Mouse (Mus musculus): Measurements from ENCODE around the gene Dmc1. TPM values are rescaled to one million over a fixed set of nuclear protein-coding genes. Genes with fewer than 3 reads are reported as not detected.

Gene Dmc1
- polyA plus RNA-seq, 1 experiment = not detected

- WGBS = 85% methylated on average over 11 of the region's 11 CpGs
- Histone ChIP-seq H3K4me1 (ENCODE audit: control insufficient read depth, insufficient read depth, low read length) (no peaks in the 10 kb centered on the region), H3K4me3 (ENCODE audit: insufficient read depth, low read depth, low read length) (no peak overlapping the region), H3K27me3 (replicated peaks; ENCODE audit: control insufficient read depth, insufficient read depth, low read length) (no peaks in the 10 kb centered on the region), H3K27ac (ENCODE audit: insufficient read depth, low read depth, low read length) (no peak overlapping the region), H3K36me3 (ENCODE audit: control insufficient read depth, insufficient read depth, low read length) (no peaks in the 10 kb centered on the region)
- no peak for DNase-seq
- TF ChIP-seq POLR2A (IDR thresholded peaks at IDR 0.05; ENCODE audit: low read depth, low read length) = no peak
- no peak for TF ChIP-seq CTCF (conservative IDR thresholded peaks at IDR 0.05; ENCODE audit: insufficient read depth, insufficient read length, low read depth, low read length)
Measured at GRCm38 (mm10) chr15:79619770-79620414, 15.0 kb upstream of the Dmc1 start.

GRCm38 (mm10) chr15:79618456-79618855, 13.5 kb upstream of the Dmc1 start:
- Histone ChIP-seq H3K4me1 (ENCODE audit: control insufficient read depth, insufficient read depth, low read length) (no peaks in the 10 kb centered on the region), H3K36me3 (ENCODE audit: control insufficient read depth, insufficient read depth, low read length) (no peaks in the 10 kb centered on the region), H3K27me3 (replicated peaks; ENCODE audit: control insufficient read depth, insufficient read depth, low read length) (no peaks in the 10 kb centered on the region), H3K4me3 (ENCODE audit: insufficient read depth, low read depth, low read length) (no peak overlapping the region), H3K27ac (ENCODE audit: insufficient read depth, low read depth, low read length) (no peak overlapping the region)
- no peak for DNase-seq
- 64% methylated on average over 7 of the region's 7 CpGs for WGBS
- no peak for TF ChIP-seq CTCF (conservative IDR thresholded peaks at IDR 0.05; ENCODE audit: insufficient read depth, insufficient read length, low read depth, low read length)
- TF ChIP-seq POLR2A (IDR thresholded peaks at IDR 0.05; ENCODE audit: low read depth, low read length) = no peak

GRCm38 (mm10) chr15:79617135-79617534, 12.2 kb upstream of the Dmc1 start:
- Histone ChIP-seq H3K27me3 (replicated peaks; ENCODE audit: control insufficient read depth, insufficient read depth, low read length) (no peaks in the 10 kb centered on the region), H3K36me3 (ENCODE audit: control insufficient read depth, insufficient read depth, low read length) (no peaks in the 10 kb centered on the region), H3K4me3 (ENCODE audit: insufficient read depth, low read depth, low read length) (no peak overlapping the region), H3K4me1 (ENCODE audit: control insufficient read depth, insufficient read depth, low read length) (no peaks in the 10 kb centered on the region), H3K27ac (ENCODE audit: insufficient read depth, low read depth, low read length) (no peak overlapping the region)
- TF ChIP-seq CTCF (conservative IDR thresholded peaks at IDR 0.05; ENCODE audit: insufficient read depth, insufficient read length, low read depth, low read length) (no peak), POLR2A (IDR thresholded peaks at IDR 0.05; ENCODE audit: low read depth, low read length) (no peak)
- DNase-seq = no peak
- 89% methylated on average over 11 of the region's 11 CpGs for WGBS

- no peak for DNase-seq
- Histone ChIP-seq H3K4me1 (ENCODE audit: control insufficient read depth, insufficient read depth, low read length) (no peaks in the 10 kb centered on the region), H3K36me3 (ENCODE audit: control insufficient read depth, insufficient read depth, low read length) (no peaks in the 10 kb centered on the region), H3K4me3 (ENCODE audit: insufficient read depth, low read depth, low read length) (no peak overlapping the region), H3K27ac (ENCODE audit: insufficient read depth, low read depth, low read length) (no peak overlapping the region), H3K27me3 (replicated peaks; ENCODE audit: control insufficient read depth, insufficient read depth, low read length) (no peaks in the 10 kb centered on the region)
- TF ChIP-seq POLR2A (IDR thresholded peaks at IDR 0.05; ENCODE audit: low read depth, low read length) (no peak), CTCF (conservative IDR thresholded peaks at IDR 0.05; ENCODE audit: insufficient read depth, insufficient read length, low read depth, low read length) (no peak)
- 87% methylated on average over 5 of the region's 5 CpGs for WGBS
Measured at GRCm38 (mm10) chr15:79616729-79617128, 11.8 kb upstream of the Dmc1 start.

- TF ChIP-seq POLR2A (IDR thresholded peaks at IDR 0.05; ENCODE audit: low read depth, low read length) (no peak), CTCF (conservative IDR thresholded peaks at IDR 0.05; ENCODE audit: insufficient read depth, insufficient read length, low read depth, low read length) (no peak)
- H3K27ac ChIP-seq (ENCODE audit: insufficient read depth, low read depth, low read length) = no peak overlapping the region
- no peaks in the 10 kb centered on the region for H3K4me1 ChIP-seq (ENCODE audit: control insufficient read depth, insufficient read depth, low read length)
- no peaks in the 10 kb centered on the region for H3K27me3 ChIP-seq (replicated peaks; ENCODE audit: control insufficient read depth, insufficient read depth, low read length)
- WGBS = 65% methylated on average over 7 of the region's 7 CpGs
- no peaks in the 10 kb centered on the region for H3K36me3 ChIP-seq (ENCODE audit: control insufficient read depth, insufficient read depth, low read length)
- no peak for DNase-seq
- H3K4me3 ChIP-seq (ENCODE audit: insufficient read depth, low read depth, low read length) = no peak overlapping the region
Measured at GRCm38 (mm10) chr15:79615501-79615900, 10.6 kb upstream of the Dmc1 start.

- H3K27ac ChIP-seq (ENCODE audit: insufficient read depth, low read depth, low read length) = no peak overlapping the region
- no peaks in the 10 kb centered on the region for H3K4me1 ChIP-seq (ENCODE audit: control insufficient read depth, insufficient read depth, low read length)
- DNase-seq = no peak
- H3K4me3 ChIP-seq (ENCODE audit: insufficient read depth, low read depth, low read length) = no peak overlapping the region
- TF ChIP-seq POLR2A (IDR thresholded peaks at IDR 0.05; ENCODE audit: low read depth, low read length) (no peak), CTCF (conservative IDR thresholded peaks at IDR 0.05; ENCODE audit: insufficient read depth, insufficient read length, low read depth, low read length) (no peak)
- no peaks in the 10 kb centered on the region for H3K36me3 ChIP-seq (ENCODE audit: control insufficient read depth, insufficient read depth, low read length)
- WGBS = 97% methylated on average over 2 of the region's 2 CpGs
- H3K27me3 ChIP-seq (replicated peaks; ENCODE audit: control insufficient read depth, insufficient read depth, low read length) = no peaks in the 10 kb centered on the region
Measured at GRCm38 (mm10) chr15:79609226-79609625, 4.3 kb upstream of the Dmc1 start.

GRCm38 (mm10) chr15:79608214-79608613, 3.3 kb upstream of the Dmc1 start:
- TF ChIP-seq POLR2A (IDR thresholded peaks at IDR 0.05; ENCODE audit: low read depth, low read length) (no peak), CTCF (conservative IDR thresholded peaks at IDR 0.05; ENCODE audit: insufficient read depth, insufficient read length, low read depth, low read length) (no peak)
- DNase-seq = no peak
- WGBS = 75% methylated on average over 7 of the region's 7 CpGs

More at GRCm38 (mm10) chr15:79608214-79608613, 3.3 kb upstream of the Dmc1 start:
- Histone ChIP-seq H3K4me3 (ENCODE audit: insufficient read depth, low read depth, low read length) (no peak overlapping the region), H3K27me3 (replicated peaks; ENCODE audit: control insufficient read depth, insufficient read depth, low read length) (no peaks in the 10 kb centered on the region), H3K36me3 (ENCODE audit: control insufficient read depth, insufficient read depth, low read length) (no peaks in the 10 kb centered on the region), H3K27ac (ENCODE audit: insufficient read depth, low read depth, low read length) (no peak overlapping the region), H3K4me1 (ENCODE audit: control insufficient read depth, insufficient read depth, low read length) (no peaks in the 10 kb centered on the region)
